Mouse (Mus musculus) heart, embryonic 14.5 days (tissue): ENCODE data around the gene Ivns1abp. TPM values are rescaled to one million over a fixed set of nuclear protein-coding genes. Genes with fewer than 3 reads are reported as not detected.
"Not testable (repeated sequence)": the region's sequence is repeated elsewhere in the genome, so short reads cannot be mapped to it uniquely, and the experiment has no call there.

Source experiments
- ATAC-seq: fragments of 200-750 bp; cut with Nextera tagmentation; 2 replicates; pipeline ENCODE4 v1.8.0; 2017; ENCODE audit warnings: low read depth, moderate TSS enrichment; ENCODE audit not compliant: insufficient number of reproducible peaks, insufficient read depth, low FRiP score
- H3K27ac ChIP-seq, 2 experiments: fragments of 200-500 bp in 1 of 2; fragments of 300-500 bp in 1 of 2; sonication (generic) in 1 of 2; replicated peaks in 1 of 2; 2 replicates each; pipeline ENCODE4 v1.5.1; 2012 to 2014; ENCODE audit warnings: low read depth in 2 of 2, low read length in 2 of 2, control low read depth in 1 of 2, mild to moderate bottlenecking in 1 of 2, mixed read lengths in 1 of 2; ENCODE audit not compliant: control insufficient read depth in 1 of 2, insufficient read depth in 1 of 2
- H3K27me3 ChIP-seq: fragments of 300-500 bp; sonication (generic); 2 replicates; pipeline ENCODE4 v1.6.1; 2014; ENCODE audit warnings: mild to moderate bottlenecking, low read length, control low read depth; ENCODE audit not compliant: control insufficient read depth, insufficient read depth
- H3K36me3 ChIP-seq: fragments of 300-500 bp; sonication (generic); 2 replicates; pipeline ENCODE4 v1.6.1; 2014; ENCODE audit warnings: mild to moderate bottlenecking, control low read depth, low read length, mixed read lengths; ENCODE audit not compliant: control insufficient read depth, insufficient read depth
- H3K4me1 ChIP-seq, 2 experiments: fragments of 200-500 bp in 1 of 2; fragments of 300-500 bp in 1 of 2; sonication (generic) in 1 of 2; 2 replicates each; pipeline ENCODE4 v1.6.1; 2012 to 2014; ENCODE audit warnings: low read length in 2 of 2, control low read depth in 1 of 2, mixed read lengths in 1 of 2; ENCODE audit not compliant: control insufficient read depth in 2 of 2, insufficient read depth in 2 of 2
- H3K4me2 ChIP-seq: fragments of 300-500 bp; sonication (generic); 2 replicates; pipeline ENCODE4 v1.6.1; 2014; ENCODE audit warnings: mild to moderate bottlenecking, low read length
- H3K4me3 ChIP-seq, 2 experiments: fragments of 200-500 bp in 1 of 2; fragments of 300-500 bp in 1 of 2; sonication (generic) in 1 of 2; 2 replicates each; pipeline ENCODE4 v1.5.1; 2012 to 2014; ENCODE audit warnings: low read length in 2 of 2, mild to moderate bottlenecking in 2 of 2, control low read depth in 1 of 2, low read depth in 1 of 2, moderate library complexity in 1 of 2; ENCODE audit not compliant: control insufficient read depth in 1 of 2, insufficient read depth in 1 of 2
- H3K9ac ChIP-seq: fragments of 300-500 bp; sonication (generic); 2 replicates; pipeline ENCODE4 v1.6.1; 2014; ENCODE audit warnings: mild to moderate bottlenecking, low read length
- H3K9me3 ChIP-seq: fragments of 300-500 bp; sonication (generic); 2 replicates; pipeline ENCODE4 v1.6.1; 2016; ENCODE audit warnings: low read length, control low read depth; ENCODE audit not compliant: control insufficient read depth
- WGBS: fragments of 180-500 bp; shearing (Covaris S2); extraction: QIAGEN DNeasy Blood & Tissue Kit; methylation state at CpG from one replicate; pipeline ENCODE4 v1.1.7; 2014; 5-methylcytosine and 5-hydroxymethylcytosine counted together
- polyA plus RNA-seq: library from polyadenylated mRNA; unstranded; fragments of >200 nt; fragmentation: Nextera tagmentation; extraction: Ambion mirVana; gene quantifications from 2 replicates; pipeline ENCODE4 v1.2.1, GENCODE M21; 2014

Ivns1abp gene
- polyA plus RNA-seq, 1 experiment from 2014 or later = 305 TPM

GRCm38 (mm10) chr1:151303265-151303664, 41.0 kb upstream of the Ivns1abp start:
- no peaks in the 10 kb centered on the region for H3K9me3 ChIP-seq
- no peak overlapping the region for H3K4me3 ChIP-seq
- peaks cover 0 to 4% of the 10 kb centered on the region in 2 experiments; a peak in 2 of 4 replicates for H3K4me1 ChIP-seq
- no peak for ATAC-seq
- H3K27ac ChIP-seq = no peak overlapping the region
- H3K9ac ChIP-seq = no peak overlapping the region
- no peak overlapping the region for H3K4me2 ChIP-seq
- H3K36me3 ChIP-seq = no peaks in the 10 kb centered on the region
- H3K27me3 ChIP-seq = no peaks in the 10 kb centered on the region

GRCm38 (mm10) chr1:151305001-151305400, 39.3 kb upstream of the Ivns1abp start:
- H3K9me3 ChIP-seq, H3K27me3 ChIP-seq, H3K4me1 ChIP-seq, H3K36me3 ChIP-seq, H3K4me3 ChIP-seq, H3K4me2 ChIP-seq, ATAC-seq, H3K27ac ChIP-seq, H3K9ac ChIP-seq: not testable (repeated sequence)
- WGBS = 91% methylated on average over 3 of the region's 3 CpGs

GRCm38 (mm10) chr1:151307059-151307458, 37.2 kb upstream of the Ivns1abp start:
- ATAC-seq = no peak
- WGBS = 76% methylated on average over 2 of the region's 2 CpGs
- H3K4me1 ChIP-seq = peaks cover 0 to 4% of the 10 kb centered on the region in 2 experiments; a peak in 3 of 4 replicates
- no peak overlapping the region for H3K4me2 ChIP-seq
- no peak overlapping the region for H3K4me3 ChIP-seq
- no peaks in the 10 kb centered on the region for H3K27me3 ChIP-seq
- H3K9me3 ChIP-seq = no peaks in the 10 kb centered on the region
- H3K27ac ChIP-seq = no peak overlapping the region
- H3K36me3 ChIP-seq = no peaks in the 10 kb centered on the region
- H3K9ac ChIP-seq = no peak overlapping the region

GRCm38 (mm10) chr1:151307821-151308220, 36.5 kb upstream of the Ivns1abp start:
- Histone ChIP-seq H3K4me2 (no peak overlapping the region), H3K4me3 (no peak overlapping the region), H3K27me3 (no peaks in the 10 kb centered on the region), H3K36me3 (no peaks in the 10 kb centered on the region), H3K9ac (no peak overlapping the region), H3K4me1 (peaks cover 0 to 4% of the 10 kb centered on the region in 2 experiments; a peak in 2 of 4 replicates), H3K9me3 (no peaks in the 10 kb centered on the region), H3K27ac (no peak overlapping the region)
- WGBS = 78% methylated on average over 3 of the region's 3 CpGs
- no peak for ATAC-seq

- peaks cover 0 to 4% of the 10 kb centered on the region in 2 experiments; a peak in 2 of 4 replicates for H3K4me1 ChIP-seq
- no peak overlapping the region for H3K4me2 ChIP-seq
- H3K27me3 ChIP-seq = no peaks in the 10 kb centered on the region
- ATAC-seq = no peak
- H3K4me3 ChIP-seq = no peak overlapping the region
- H3K27ac ChIP-seq = no peak overlapping the region
- no peak overlapping the region for H3K9ac ChIP-seq
- H3K9me3 ChIP-seq = no peaks in the 10 kb centered on the region
- 45% methylated on average over 4 of the region's 4 CpGs for WGBS
- H3K36me3 ChIP-seq = no peaks in the 10 kb centered on the region
These were observed 35.8 kb upstream of the Ivns1abp start for GRCm38 (mm10) chr1:151308508-151308907.

- no peak for ATAC-seq
- peaks cover 0 to 4% of the 10 kb centered on the region in 2 experiments; a peak in 2 of 4 replicates for H3K4me1 ChIP-seq
- no peaks in the 10 kb centered on the region for H3K36me3 ChIP-seq
- no peak overlapping the region for H3K4me2 ChIP-seq
- no peaks in the 10 kb centered on the region for H3K9me3 ChIP-seq
- WGBS = 79% methylated on average over 5 of the region's 5 CpGs
- H3K4me3 ChIP-seq = no peak overlapping the region
- no peak overlapping the region for H3K9ac ChIP-seq
- no peak overlapping the region for H3K27ac ChIP-seq
- no peaks in the 10 kb centered on the region for H3K27me3 ChIP-seq
These were observed 33.8 kb upstream of the Ivns1abp start for GRCm38 (mm10) chr1:151310511-151310910.

- H3K36me3 ChIP-seq = no peaks in the 10 kb centered on the region
- peaks cover 0 to 4% of the 10 kb centered on the region in 2 experiments; a peak in 2 of 4 replicates for H3K4me1 ChIP-seq
- ATAC-seq = no peak
- H3K4me3 ChIP-seq = no peak overlapping the region
- H3K4me2 ChIP-seq = no peak overlapping the region
- H3K9ac ChIP-seq = no peak overlapping the region
- 91% methylated on average over 11 of the region's 11 CpGs for WGBS
- H3K27ac ChIP-seq = no peak overlapping the region
- no peaks in the 10 kb centered on the region for H3K27me3 ChIP-seq
- H3K9me3 ChIP-seq = no peaks in the 10 kb centered on the region
These were observed 32.9 kb upstream of the Ivns1abp start for GRCm38 (mm10) chr1:151311379-151311778.

- Histone ChIP-seq H3K27me3 (no peaks in the 10 kb centered on the region), H3K36me3 (no peaks in the 10 kb centered on the region), H3K4me2 (no peak overlapping the region), H3K27ac (no peak overlapping the region), H3K9ac (no peak overlapping the region), H3K4me3 (no peak overlapping the region), H3K4me1 (no peaks in the 10 kb centered on the region), H3K9me3 (no peaks in the 10 kb centered on the region)
- ATAC-seq = no peak
- 87% methylated on average over 7 of the region's 7 CpGs for WGBS
These were observed 25.0 kb upstream of the Ivns1abp start for GRCm38 (mm10) chr1:151319267-151319666.
